Mouse (Mus musculus) gastrocnemius, adult 18-20 months (tissue): ENCODE results near the gene Gtpbp3. TPM values are rescaled to one million over a fixed set of nuclear protein-coding genes. Genes with fewer than 3 reads are reported as not detected.
A peak's percentile ranks its signal among the peaks of the same experiment; 100 is the strongest.
"Not testable (repeated sequence)": the region's sequence is repeated elsewhere in the genome, so short reads cannot be mapped to it uniquely, and the experiment has no call there.

Experiments used
- DNase-seq: peaks from one replicate; pipeline ENCODE4 v3.0.0; 2021; ENCODE audit warnings: low spot score
- total RNA-seq, 2 experiments: library from RNA; stranded (reverse); gene quantifications; 2 replicates each; pipeline ENCODE4 v1.2.3; 2021

The Gtpbp3 gene
- total RNA-seq, 2 experiments from 2014 or later: 10.0 to 10.5 TPM

GRCm38 (mm10) chr8:71530735-71531467, 43.0 kb downstream of the Gtpbp3 start:
- not testable (repeated sequence) for DNase-seq

GRCm38 (mm10) chr8:71534263-71534810, 46.4 kb downstream of the Gtpbp3 start:
- no peak for DNase-seq

- no peak for DNase-seq
Observed at GRCm38 (mm10) chr8:71535663-71536062, 47.8 kb downstream of the Gtpbp3 start.

- peak; percentile 91 for DNase-seq
Observed at GRCm38 (mm10) chr8:71537028-71537867, 49.3 kb downstream of the Gtpbp3 start, which contains the start of gene Bst2. Bst2 (minus strand) TSS chr8:71537456.

GRCm38 (mm10) chr8:71542632-71543343, 54.9 kb downstream of the Gtpbp3 start, which contains the start of gene Mvb12a:
Mvb12a (plus strand) TSS chr8:71542922.
- DNase-seq: peak; percentile 99

GRCm38 (mm10) chr8:71543755-71544154, 55.9 kb downstream of the Gtpbp3 start:
- no peak for DNase-seq

- no peak for DNase-seq
Observed at GRCm38 (mm10) chr8:71545053-71545452, 57.1 kb downstream of the Gtpbp3 start.

GRCm38 (mm10) chr8:71547590-71547989, 59.7 kb downstream of the Gtpbp3 start:
- DNase-seq: no peak

Other genes with a start within 250 kb of the Gtpbp3 start
- 1 to 10 TPM; 8.4 to 8.5 TPM for gene Myo9b, start 215.4 kb upstream of the Gtpbp3 start, total RNA-seq
- gene Haus8, start 215.2 kb upstream of the Gtpbp3 start, total RNA-seq: 1 to 10 TPM; 4.5 to 5.1 TPM
- gene Use1, start 121.3 kb upstream of the Gtpbp3 start, total RNA-seq: 100 to 1,000 TPM; 100 to 109 TPM
- 1 to 10 TPM; 6.1 to 6.2 TPM for gene Ocel1, start 116.8 kb upstream of the Gtpbp3 start, total RNA-seq
- 10 to 100 TPM; 20.8 to 22.4 TPM for gene Nr2f6, start 106.1 kb upstream of the Gtpbp3 start, total RNA-seq
- 1 to 10 TPM; 4.7 to 6.9 TPM for gene Ushbp1, start 92.3 kb upstream of the Gtpbp3 start, total RNA-seq
- gene Babam1, start 91.2 kb upstream of the Gtpbp3 start, total RNA-seq: 10 to 100 TPM; 63.4 to 71.9 TPM
- gene Ankle1, start 82.1 kb upstream of the Gtpbp3 start, total RNA-seq: not detected
- 10 to 100 TPM; 22.4 to 28.0 TPM for gene Abhd8, start 24.4 kb upstream of the Gtpbp3 start, total RNA-seq
- 10 to 100 TPM; 65.5 to 71.4 TPM for gene Mrpl34, start 23.1 kb upstream of the Gtpbp3 start, total RNA-seq
- 10 to 100 TPM; 28.4 to 31.7 TPM for gene Dda1, start 18.9 kb upstream of the Gtpbp3 start, total RNA-seq
- 10 to 100 TPM; 14.6 to 16.0 TPM for gene Ano8, start 2.1 kb upstream of the Gtpbp3 start, total RNA-seq
- gene Plvap, start 23.6 kb downstream of the Gtpbp3 start, total RNA-seq: 10 to 100 TPM; 11.1 to 12.0 TPM
- not detected for gene Ccdc194, start 37.6 kb downstream of the Gtpbp3 start, total RNA-seq
- 1 to 10 TPM; 5.9 to 8.2 TPM for gene Bst2, start 49.4 kb downstream of the Gtpbp3 start, total RNA-seq
- 10 to 100 TPM; 22.5 to 24.8 TPM for gene Mvb12a, start 54.8 kb downstream of the Gtpbp3 start, total RNA-seq
- not detected for gene Tmem221, start 70.8 kb downstream of the Gtpbp3 start, total RNA-seq
- not detected for gene Nxnl1, start 78.5 kb downstream of the Gtpbp3 start, total RNA-seq
- gene Slc27a1, start 80.8 kb downstream of the Gtpbp3 start, total RNA-seq: 10 to 100 TPM; 78.7 to 93.8 TPM
- 10 to 100 TPM; 23.2 to 23.7 TPM for gene Pgls, start 104.1 kb downstream of the Gtpbp3 start, total RNA-seq
- gene Fam129c, start 109.5 kb downstream of the Gtpbp3 start, total RNA-seq: 1 to 10 TPM in 1 of 2 experiments, under 1 TPM in 1; 0.57 to 1.3 TPM
- gene Colgalt1, start 122.9 kb downstream of the Gtpbp3 start, total RNA-seq: 10 to 100 TPM; 37.3 to 37.4 TPM
- not detected for gene Unc13a, start 183.7 kb downstream of the Gtpbp3 start, total RNA-seq
- 1 to 10 TPM; 1.4 to 2.2 TPM for gene Jak3, start 188.2 kb downstream of the Gtpbp3 start, total RNA-seq
- gene Insl3, start 201.1 kb downstream of the Gtpbp3 start, total RNA-seq: under 1 TPM; 0.78 TPM
- 1 to 10 TPM; 1.7 to 2.4 TPM for gene B3gnt3, start 213.7 kb downstream of the Gtpbp3 start, total RNA-seq
- not detected for gene Fcho1, start 237.6 kb downstream of the Gtpbp3 start, total RNA-seq